Mouse (Mus musculus) cerebellum, postnatal 4 days (tissue): ENCODE measurements around the gene Gpr84.
"Not testable (repeated sequence)": the region's sequence is repeated elsewhere in the genome, so short reads cannot be mapped to it uniquely, and the experiment has no call there.

Experiments used
- DNase-seq, 2 experiments: peaks; one replicate each; pipeline ENCODE4 v3.0.0; 2022; ENCODE audit warnings: low spot score in 2 of 2, mixed read lengths in 1 of 2

Gene Gpr84

GRCm38 (mm10) chr15:103285778-103286417 is 24.5 kb downstream of the Gpr84 start:
- peak in 1 of 2 experiments; percentile 65 for DNase-seq

- peak in 1 of 2 experiments; percentile 14 for DNase-seq
These were observed 25.8 kb downstream of the Gpr84 start for GRCm38 (mm10) chr15:103284647-103285046.

GRCm38 (mm10) chr15:103284066-103284465 is 26.3 kb downstream of the Gpr84 start:
- DNase-seq, result peak in 1 of 2 experiments; percentile 57

- DNase-seq, result no peak
These were observed 28.8 kb downstream of the Gpr84 start for GRCm38 (mm10) chr15:103281465-103282205.

GRCm38 (mm10) chr15:103280817-103281464 is 29.5 kb downstream of the Gpr84 start:
- no peak for DNase-seq

- DNase-seq, result no peak
These were observed 30.7 kb downstream of the Gpr84 start for GRCm38 (mm10) chr15:103279750-103280149.

- no peak for DNase-seq
These were observed 32.5 kb downstream of the Gpr84 start for GRCm38 (mm10) chr15:103277949-103278348.

GRCm38 (mm10) chr15:103275943-103276342 is 34.5 kb downstream of the Gpr84 start:
- not testable (repeated sequence) for DNase-seq

GRCm38 (mm10) chr15:103272419-103273279 is 37.8 kb downstream of the Gpr84 start, which contains the start of gene Copz1:
TSS of gene Copz1 (plus strand) at chr15:103272714.
- peak; percentile 81 to 91 for DNase-seq

GRCm38 (mm10) chr15:103268903-103269302 is 41.5 kb downstream of the Gpr84 start:
- no peak for DNase-seq

- DNase-seq, result no peak
These were observed 45.6 kb downstream of the Gpr84 start for GRCm38 (mm10) chr15:103264794-103265193.

- DNase-seq, result no peak
These were observed 50.4 kb downstream of the Gpr84 start for GRCm38 (mm10) chr15:103259989-103260388.

- DNase-seq, result no peak
These were observed 51.2 kb downstream of the Gpr84 start for GRCm38 (mm10) chr15:103259162-103259561.
